Mouse (Mus musculus) midbrain, embryonic 11.5 days (tissue): ENCODE data around the gene Cdh12. TPM values are rescaled to one million over a fixed set of nuclear protein-coding genes. Genes with fewer than 3 reads are reported as not detected.
A peak's percentile ranks its signal among the peaks of the same experiment; 100 is the strongest.
"Not testable (repeated sequence)": the region's sequence is repeated elsewhere in the genome, so short reads cannot be mapped to it uniquely, and the experiment has no call there.

Experiments used
- ATAC-seq: fragments of 200-750 bp; cut with Nextera tagmentation; 2 replicates; pipeline ENCODE4 v1.8.0; 2017; ENCODE audit warnings: moderate TSS enrichment, moderate library complexity; ENCODE audit not compliant: low FRiP score
- DNase-seq: peaks from one replicate; pipeline ENCODE4 v3.0.0; 2015; ENCODE audit warnings: low spot score; ENCODE audit errors: missing footprints
- H3K27ac ChIP-seq: fragments of 300-500 bp; sonication (generic); 2 replicates; pipeline ENCODE4 v1.5.1; 2014; ENCODE audit warnings: low read depth, low read length
- H3K27me3 ChIP-seq: fragments of 300-500 bp; sonication (generic); 2 replicates; pipeline ENCODE4 v1.6.1; 2014; ENCODE audit warnings: mild to moderate bottlenecking, low read length, moderate library complexity, mixed read lengths; ENCODE audit not compliant: control insufficient read depth, insufficient read depth
- H3K36me3 ChIP-seq: fragments of 300-500 bp; sonication (generic); 2 replicates; pipeline ENCODE4 v1.6.1; 2014; ENCODE audit warnings: mild to moderate bottlenecking, low read length, moderate library complexity, mixed read lengths; ENCODE audit not compliant: control insufficient read depth, insufficient read depth
- H3K4me1 ChIP-seq: fragments of 300-500 bp; sonication (generic); 2 replicates; pipeline ENCODE4 v1.6.1; 2014; ENCODE audit warnings: low read length; ENCODE audit not compliant: control insufficient read depth, insufficient read depth
- H3K4me2 ChIP-seq: fragments of 300-500 bp; sonication (generic); 2 replicates; pipeline ENCODE4 v1.6.1; 2014; ENCODE audit warnings: mild to moderate bottlenecking, moderate library complexity
- H3K4me3 ChIP-seq: fragments of 300-500 bp; sonication (generic); 2 replicates; pipeline ENCODE4 v1.5.1; 2014; ENCODE audit warnings: low read depth, low read length
- H3K9ac ChIP-seq: fragments of 300-500 bp; sonication (generic); 2 replicates; pipeline ENCODE4 v1.6.1; 2014; ENCODE audit warnings: low read length
- H3K9me3 ChIP-seq: fragments of 300-500 bp; sonication (generic); 2 replicates; pipeline ENCODE4 v1.6.1; 2016; ENCODE audit warnings: low read length; ENCODE audit not compliant: control insufficient read depth
- WGBS: fragments of 180-500 bp; shearing (Covaris S2); extraction: QIAGEN DNeasy Blood & Tissue Kit; methylation state at CpG from one replicate; pipeline ENCODE4 v1.1.7; 2014; 5-methylcytosine and 5-hydroxymethylcytosine counted together
- polyA plus RNA-seq: library from polyadenylated mRNA; unstranded; fragments of >200 nt; fragmentation: Nextera tagmentation; extraction: Ambion mirVana; gene quantifications from 2 replicates; pipeline ENCODE4 v1.2.1, GENCODE M21; 2014

Cdh12 gene
- polyA plus RNA-seq, 1 experiment from 2014 or later: 0.61 TPM

- no peaks in the 10 kb centered on the region; the same call in 1 of the 2 replicates for H3K4me1 ChIP-seq
- peak overlapping the region; percentile 17; the same call in 1 of the 2 replicates for H3K4me3 ChIP-seq
- no peaks in the 10 kb centered on the region for H3K9me3 ChIP-seq
- H3K27me3 ChIP-seq: no peaks in the 10 kb centered on the region
- ATAC-seq (peak; percentile 81), DNase-seq (peak; percentile 88)
- H3K27ac ChIP-seq: no peak overlapping the region
- WGBS: 17% methylated on average over 11 of the region's 11 CpGs
- peak overlapping the region; percentile 40 for H3K4me2 ChIP-seq
- peak overlapping the region; percentile 36; the same call in 1 of the 2 replicates for H3K9ac ChIP-seq
- no peaks in the 10 kb centered on the region for H3K36me3 ChIP-seq
Observed at GRCm38 (mm10) chr15:21109009-21109841, 660.2 kb downstream of the Cdh12 start.

- H3K27me3 ChIP-seq: no peaks in the 10 kb centered on the region
- H3K36me3 ChIP-seq: no peaks in the 10 kb centered on the region
- H3K4me1 ChIP-seq: no peaks in the 10 kb centered on the region; the same call in 1 of the 2 replicates
- WGBS: 61% methylated on average over 4 of the region's 4 CpGs
- ATAC-seq (peak; percentile 66), DNase-seq (no peak)
- H3K4me2 ChIP-seq: no peak overlapping the region
- no peak overlapping the region for H3K9ac ChIP-seq
- no peaks in the 10 kb centered on the region for H3K9me3 ChIP-seq
- no peak overlapping the region for H3K27ac ChIP-seq
- no peak overlapping the region for H3K4me3 ChIP-seq
Observed at GRCm38 (mm10) chr15:21109889-21110500, 660.9 kb downstream of the Cdh12 start.

GRCm38 (mm10) chr15:21110874-21111603, 662.0 kb downstream of the Cdh12 start:
- DNase-seq (peak; percentile 90), ATAC-seq (peak; percentile 75)
- peak overlapping the region; percentile 58 for H3K4me2 ChIP-seq
- WGBS: 14% methylated on average over 23 of the region's 23 CpGs
- peak overlapping the region; percentile 26 for H3K4me3 ChIP-seq
- no peaks in the 10 kb centered on the region for H3K27me3 ChIP-seq
- no peaks in the 10 kb centered on the region for H3K36me3 ChIP-seq
- H3K4me1 ChIP-seq: no peaks in the 10 kb centered on the region; the same call in 1 of the 2 replicates
- no peaks in the 10 kb centered on the region for H3K9me3 ChIP-seq
- peak overlapping the region; percentile 47 for H3K9ac ChIP-seq
- no peak overlapping the region for H3K27ac ChIP-seq

DNA sequence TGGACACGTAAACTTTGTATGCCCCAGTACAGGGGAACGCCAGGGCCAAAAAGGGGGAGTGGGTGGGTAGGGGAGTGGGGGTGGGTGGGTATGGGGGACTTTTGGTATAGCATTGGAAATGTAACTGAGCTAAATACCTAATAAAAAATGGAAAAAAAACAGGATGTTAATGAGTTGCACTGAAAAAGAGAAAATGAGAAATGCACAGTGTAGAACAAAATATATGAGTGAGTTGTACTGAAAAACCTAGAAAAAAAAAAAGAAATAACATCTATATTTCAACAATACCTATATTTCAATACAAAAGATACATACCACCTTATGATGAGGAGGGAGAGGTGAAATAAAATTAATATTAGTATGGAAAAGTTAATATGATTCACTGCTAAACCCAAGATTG, 665.7 kb downstream of the Cdh12 start:
- not testable (repeated sequence) for H3K9me3 ChIP-seq, H3K4me1 ChIP-seq, H3K27me3 ChIP-seq, DNase-seq, H3K9ac ChIP-seq, ATAC-seq, H3K4me2 ChIP-seq, H3K4me3 ChIP-seq, H3K27ac ChIP-seq, H3K36me3 ChIP-seq
- no CpG with 5 or more reads among the region's 2 CpGs for whole genome bisulfite sequencing

DNA sequence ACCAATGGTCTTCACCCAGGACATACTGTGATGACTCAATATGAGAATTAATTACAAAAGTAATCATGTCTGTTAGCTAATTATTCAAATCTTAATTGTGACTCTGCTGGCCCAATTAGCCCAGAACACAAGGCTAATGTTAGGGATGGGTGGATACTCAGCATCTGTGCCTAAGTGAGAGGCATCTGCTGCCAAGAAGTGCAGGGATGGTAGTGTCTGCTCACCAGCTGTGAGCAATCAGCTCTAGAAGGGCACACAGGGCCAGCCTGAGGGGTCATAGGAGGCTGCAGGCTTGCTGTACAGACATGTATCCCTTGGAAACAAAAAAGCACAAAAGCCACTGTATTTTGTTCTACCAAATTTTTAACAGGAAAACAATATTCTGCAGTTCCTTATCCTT, 681.6 kb downstream of the Cdh12 start:
- no peaks in the 10 kb centered on the region for H3K27me3 ChIP-seq
- 0 out of 2 replicates have a peak, but pooled peaks cover 2% of the 10 kb centered on the region for H3K4me1 ChIP-seq
- no peak overlapping the region for H3K4me3 ChIP-seq
- no peak overlapping the region for H3K9ac ChIP-seq
- ATAC-seq (no peak), DNase-seq (no peak)
- no peaks in the 10 kb centered on the region for H3K36me3 ChIP-seq
- H3K4me2 ChIP-seq: no peak overlapping the region
- no peaks in the 10 kb centered on the region for H3K9me3 ChIP-seq
- H3K27ac ChIP-seq: no peak overlapping the region

GRCm38 (mm10) chr15:21132999-21133398, 683.9 kb downstream of the Cdh12 start:
- H3K9me3 ChIP-seq: no peaks in the 10 kb centered on the region
- no peak overlapping the region for H3K4me2 ChIP-seq
- H3K4me3 ChIP-seq: no peak overlapping the region
- H3K27me3 ChIP-seq: no peaks in the 10 kb centered on the region
- 0 out of 2 replicates have a peak, but pooled peaks cover 2% of the 10 kb centered on the region for H3K4me1 ChIP-seq
- H3K27ac ChIP-seq: no peak overlapping the region
- H3K36me3 ChIP-seq: no peaks in the 10 kb centered on the region
- DNase-seq (no peak), ATAC-seq (peak; percentile 73)
- no peak overlapping the region for H3K9ac ChIP-seq

- Histone ChIP-seq H3K27me3 (no peaks in the 10 kb centered on the region), H3K36me3 (no peaks in the 10 kb centered on the region), H3K9ac (no peak overlapping the region), H3K4me2 (no peak overlapping the region), H3K9me3 (no peaks in the 10 kb centered on the region), H3K4me1 (no peaks in the 10 kb centered on the region), H3K4me3 (no peak overlapping the region), H3K27ac (no peak overlapping the region)
- WGBS: 86% methylated on average over 4 of the region's 4 CpGs
- DNase-seq (no peak), ATAC-seq (no peak)
Observed at GRCm38 (mm10) chr15:21146896-21147295, 697.8 kb downstream of the Cdh12 start.

- Histone ChIP-seq H3K36me3 (no peaks in the 10 kb centered on the region), H3K27ac (no peak overlapping the region), H3K9me3 (no peaks in the 10 kb centered on the region), H3K4me3 (no peak overlapping the region), H3K27me3 (no peaks in the 10 kb centered on the region), H3K4me2 (no peak overlapping the region), H3K4me1 (no peaks in the 10 kb centered on the region), H3K9ac (no peak overlapping the region)
- ATAC-seq (no peak), DNase-seq (no peak)
- WGBS: 91% methylated on average over 3 of the region's 3 CpGs
Observed at GRCm38 (mm10) chr15:21153602-21154001, 704.5 kb downstream of the Cdh12 start.

DNA sequence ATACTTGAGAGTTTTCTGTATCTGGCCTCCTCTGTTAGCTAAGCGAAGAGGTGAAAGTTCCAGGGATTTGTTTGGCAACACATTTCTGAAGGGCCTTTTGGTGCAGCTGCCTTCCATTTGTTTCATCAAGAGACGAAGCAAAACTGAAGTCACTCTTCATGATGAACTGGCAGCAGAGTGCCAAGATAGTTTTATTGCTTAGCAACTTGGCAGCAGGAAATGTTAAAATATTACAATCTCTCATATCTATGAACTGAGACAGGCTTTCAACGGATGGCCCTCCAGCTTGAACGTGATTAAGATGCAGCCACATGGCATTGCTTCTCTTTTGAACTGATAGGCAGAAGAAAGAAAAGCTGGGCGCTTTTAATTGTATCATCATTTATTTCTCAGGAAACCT, 730.7 kb downstream of the Cdh12 start:
- H3K4me3 ChIP-seq: no peak overlapping the region
- H3K36me3 ChIP-seq: no peaks in the 10 kb centered on the region
- H3K27me3 ChIP-seq: no peaks in the 10 kb centered on the region
- no peaks in the 10 kb centered on the region for H3K4me1 ChIP-seq
- DNase-seq (no peak), ATAC-seq (no peak)
- H3K4me2 ChIP-seq: no peak overlapping the region
- H3K9ac ChIP-seq: no peak overlapping the region
- WGBS: 74% methylated on average over 5 of the region's 5 CpGs
- no peaks in the 10 kb centered on the region for H3K9me3 ChIP-seq
- H3K27ac ChIP-seq: no peak overlapping the region
